Mouse (Mus musculus): Measurements from ENCODE around the gene Pkd1l2.

Pkd1l2 gene

DNA sequence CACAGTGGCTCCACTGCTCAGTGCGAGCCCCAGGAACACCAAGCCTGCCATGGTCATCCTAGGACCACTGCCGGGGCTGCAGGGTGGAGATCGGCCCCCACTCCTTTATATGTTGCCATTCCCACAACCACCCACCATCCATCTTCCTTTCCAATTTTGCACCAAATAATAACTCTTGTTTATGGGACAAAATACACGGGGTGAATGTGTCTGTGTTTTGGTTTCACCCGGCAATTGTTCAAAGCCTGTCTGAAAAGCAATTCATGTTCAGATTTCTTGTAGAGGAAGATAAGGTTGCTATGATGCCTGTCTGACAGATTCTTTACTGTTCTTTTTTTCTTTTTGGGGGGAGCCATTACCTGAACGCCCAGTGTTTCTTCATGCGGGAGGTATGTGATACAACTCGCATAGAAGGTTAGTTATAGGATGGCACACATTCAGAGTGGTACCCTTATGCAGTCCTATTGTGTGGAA is at the start of gene Pkd1l2:
TSS of gene Pkd1l2 (minus strand) at position 51 of the 474 bp plus-strand sequence.
- no peak for DNase-seq

DNA sequence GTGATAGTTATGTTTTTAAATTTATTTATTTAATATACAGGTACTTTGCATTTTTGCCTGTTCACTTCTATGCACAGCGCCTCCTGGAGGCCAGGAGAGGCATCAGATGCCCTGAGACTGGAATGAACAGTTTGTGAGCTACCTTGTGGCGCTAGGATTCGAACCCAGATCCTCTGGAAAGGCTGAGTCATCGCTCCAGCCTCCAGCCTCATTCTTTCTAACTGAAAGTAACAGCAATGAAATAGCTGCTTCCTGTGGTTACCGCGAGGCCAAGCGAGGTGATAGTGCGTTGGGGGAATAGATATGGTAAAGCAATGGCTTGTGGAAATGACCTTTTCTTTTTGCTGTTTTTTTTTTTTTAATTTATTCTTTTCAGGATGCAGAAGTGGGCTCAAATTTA is 44.8 kb upstream of the Pkd1l2 start:
- no peak for DNase-seq

DNA sequence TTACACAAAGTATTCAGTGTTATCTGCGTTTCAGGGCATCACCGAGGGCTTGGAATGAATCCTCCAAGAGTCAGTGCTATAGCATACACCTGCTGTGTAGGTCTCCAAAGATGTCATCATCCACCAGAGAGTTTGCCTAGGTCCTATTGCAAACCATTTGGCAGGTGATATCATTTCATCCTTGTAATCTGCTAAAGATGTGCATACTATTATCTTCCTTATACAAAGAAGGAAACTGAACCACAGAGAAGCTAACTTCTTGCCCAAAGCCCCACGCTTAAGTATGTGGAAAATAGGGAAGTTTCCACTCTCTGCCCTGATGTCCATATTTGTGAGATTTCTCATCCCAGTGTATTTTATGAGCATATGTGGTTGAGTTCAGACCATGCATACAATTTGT is 44.2 kb upstream of the Pkd1l2 start:
- DNase-seq = no peak

DNA sequence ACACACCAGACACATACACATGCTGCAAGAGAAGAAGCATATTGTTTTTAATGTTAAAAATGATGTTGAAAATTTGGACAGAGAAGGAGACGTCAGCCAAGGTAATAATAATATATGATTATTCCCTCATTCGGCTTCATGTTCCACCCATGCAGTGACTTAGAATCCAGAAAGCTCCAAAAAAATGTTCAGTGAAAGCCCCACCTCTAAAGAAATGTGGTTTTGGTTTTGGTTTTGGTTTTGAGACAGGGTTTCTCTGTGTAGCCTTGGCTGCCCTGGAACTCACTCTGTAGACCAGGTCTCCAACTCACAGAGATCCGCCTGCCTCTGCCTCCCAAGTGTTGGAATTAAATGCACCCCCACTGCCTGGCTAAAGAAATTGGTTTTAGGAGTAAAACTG is 43.6 kb upstream of the Pkd1l2 start:
- no peak for DNase-seq

DNA sequence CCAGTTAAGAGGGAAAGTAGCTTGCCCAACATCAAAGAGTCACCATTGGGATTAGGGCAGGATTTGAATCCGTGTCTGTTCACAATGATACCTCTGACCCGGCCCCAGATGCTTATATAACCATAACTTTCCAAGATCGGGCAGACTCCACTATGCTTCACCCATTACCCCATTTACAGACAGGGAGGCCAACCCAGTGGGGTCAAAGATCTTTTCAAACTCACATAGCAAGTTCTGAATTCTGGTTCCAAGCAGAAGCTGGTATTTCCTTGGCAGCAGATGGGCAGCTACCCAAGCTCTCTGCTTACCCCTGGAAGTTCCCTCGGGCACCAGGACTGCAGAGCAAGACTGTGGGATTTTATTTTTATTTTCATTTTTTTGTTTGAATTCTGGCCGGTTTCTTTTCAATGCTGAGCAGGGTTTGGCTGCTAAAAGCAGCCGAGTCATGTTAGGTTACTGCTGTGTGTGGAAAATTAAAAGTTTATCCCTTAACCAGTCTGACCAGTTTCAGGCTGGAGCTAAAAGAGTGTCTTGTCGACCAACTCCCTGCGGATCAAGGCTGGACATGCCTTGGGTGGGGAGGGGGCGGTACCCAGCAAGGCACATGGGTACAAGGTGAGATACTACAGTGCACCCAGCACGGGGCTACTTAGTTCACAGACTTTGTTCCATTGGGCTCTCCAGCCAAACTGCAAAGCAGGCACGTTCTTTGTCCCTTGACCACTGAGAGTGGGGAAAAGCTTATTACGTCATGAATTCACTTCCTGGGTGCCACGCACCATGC is 41.8 kb upstream of the Pkd1l2 start:
- no peak for DNase-seq

DNA sequence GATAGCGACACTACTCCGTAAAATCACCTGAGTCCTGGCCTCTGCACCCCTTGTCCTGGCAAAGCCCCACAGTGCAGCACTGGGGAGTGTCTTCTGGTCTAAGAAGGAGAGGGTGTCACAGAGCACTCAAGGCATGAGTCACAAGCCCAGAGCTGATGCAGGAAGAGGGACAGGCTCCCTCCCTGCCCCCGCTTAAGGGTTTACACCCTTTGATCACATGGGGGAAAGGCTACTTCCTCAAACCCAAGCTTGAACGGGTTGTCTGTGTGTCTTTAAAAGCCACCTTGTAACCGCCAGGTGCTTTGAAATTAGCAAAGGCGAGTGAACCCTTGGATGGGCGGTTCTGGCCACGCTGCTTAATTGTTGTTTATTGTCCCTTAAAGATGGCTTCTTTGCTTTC is 39.0 kb upstream of the Pkd1l2 start:
- DNase-seq = no peak

DNA sequence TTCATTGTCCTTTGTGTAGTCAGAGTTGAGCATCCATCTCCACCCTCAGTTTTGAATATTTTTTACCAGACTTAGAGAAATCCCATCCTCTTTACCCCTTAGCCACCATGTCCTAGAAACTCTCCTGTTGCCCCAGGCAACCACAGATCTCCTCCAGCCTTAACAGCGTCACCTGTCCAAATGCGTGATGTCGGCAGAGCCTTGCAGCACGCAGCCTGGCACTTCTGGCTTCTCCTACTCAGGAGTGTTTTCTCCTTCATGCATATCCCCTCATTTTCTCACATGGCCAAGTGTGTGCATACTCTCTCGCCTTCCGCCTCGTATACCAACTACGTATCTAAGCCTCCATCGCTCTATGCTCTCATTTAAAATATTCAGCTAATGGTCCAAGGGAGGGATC is 36.2 kb upstream of the Pkd1l2 start:
- peak; percentile 78 for DNase-seq

DNA sequence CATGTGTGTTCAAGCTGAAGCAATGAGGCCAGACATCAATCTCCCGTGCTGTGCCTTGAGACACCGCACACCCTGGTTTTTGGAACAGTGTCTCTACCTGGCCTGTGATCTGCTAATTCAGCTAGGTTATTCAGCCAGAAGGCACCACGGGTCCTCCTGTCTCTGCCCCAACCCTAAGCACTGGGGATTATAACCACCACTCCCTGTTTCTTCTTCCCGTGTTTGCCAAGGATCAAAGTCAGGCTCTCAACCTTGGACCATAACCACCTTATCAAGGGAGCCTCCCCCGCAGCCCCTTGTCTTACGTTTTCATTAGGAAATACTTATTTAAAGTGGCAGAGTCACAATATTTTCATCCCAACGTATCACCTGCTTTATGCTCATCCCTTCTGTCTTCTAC is 34.3 kb upstream of the Pkd1l2 start:
- no peak for DNase-seq

DNA sequence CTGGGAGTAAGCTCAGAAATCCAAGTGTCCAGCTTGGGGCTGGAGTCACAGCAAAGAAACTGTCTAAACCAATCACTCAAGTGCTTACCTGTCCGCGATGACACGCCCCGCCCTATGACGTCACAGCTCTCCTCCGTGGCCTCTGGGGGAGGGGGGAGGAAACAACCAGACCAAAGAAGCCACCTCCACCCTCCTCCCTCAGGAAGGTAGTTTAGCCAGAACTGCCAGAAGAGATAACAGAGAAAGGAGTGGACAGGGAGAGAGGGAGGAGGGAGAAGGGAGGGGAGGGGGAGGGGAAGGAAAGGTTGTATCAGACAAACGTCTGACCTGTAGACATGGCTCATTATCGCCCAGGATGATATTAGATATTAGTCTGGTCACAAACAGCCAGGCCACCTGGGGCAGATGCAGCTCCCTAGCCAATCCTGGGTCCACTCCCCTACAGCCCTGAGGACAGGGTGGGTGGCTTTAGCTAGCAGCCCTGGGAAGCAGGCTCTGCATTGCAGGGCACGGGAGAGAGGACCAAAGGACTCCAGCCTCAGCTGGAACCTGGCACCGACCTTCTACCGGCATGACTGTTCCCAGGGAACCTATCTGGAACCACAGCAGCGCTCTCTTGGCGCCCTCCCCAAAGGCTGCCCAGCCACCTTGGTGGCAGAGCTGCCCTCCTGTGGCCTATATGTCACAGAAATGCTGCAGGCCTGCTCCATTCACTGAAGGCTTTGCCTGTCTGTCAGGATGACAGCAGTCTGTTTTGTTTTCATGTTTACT is 33.6 kb upstream of the Pkd1l2 start:
- peak; percentile 93 for DNase-seq

DNA sequence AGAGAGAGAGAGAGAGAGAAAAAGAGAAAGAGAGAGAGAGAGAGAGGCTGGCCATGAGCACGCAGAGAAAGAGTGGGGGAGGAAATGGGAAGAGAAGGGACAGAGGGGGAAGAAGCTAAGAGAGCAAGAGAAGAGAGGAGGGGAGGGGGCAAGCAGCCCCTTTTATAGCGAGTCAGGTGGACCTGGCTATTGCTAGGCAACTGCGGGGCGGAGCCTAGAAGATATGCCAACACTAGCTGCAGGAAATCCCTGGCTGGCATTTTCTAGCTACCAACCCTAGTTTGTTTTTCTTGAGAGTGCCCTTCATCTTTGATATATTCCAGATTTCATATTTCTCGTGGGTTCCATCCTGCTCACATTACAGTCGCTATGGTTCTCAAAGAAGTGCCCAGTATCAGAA is 32.8 kb upstream of the Pkd1l2 start:
- DNase-seq = no peak

DNA sequence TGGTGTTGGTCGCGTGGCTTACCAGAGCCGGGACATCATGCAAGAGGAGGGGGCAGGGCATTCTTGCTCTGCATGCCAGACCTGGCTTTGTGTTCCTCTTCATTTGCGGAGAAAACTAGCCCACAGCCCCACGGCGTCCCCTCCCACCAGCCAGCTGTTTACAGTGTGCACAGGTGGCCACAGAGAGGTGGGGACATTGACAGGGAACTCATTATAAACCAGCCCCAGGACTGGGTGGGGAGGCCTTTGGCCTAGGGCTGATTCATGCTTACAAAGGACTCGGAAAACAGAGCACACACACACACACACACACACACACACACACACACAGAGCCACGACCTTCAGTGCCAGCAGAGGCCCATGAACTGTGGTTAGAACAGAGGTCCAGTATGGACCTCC is 30.0 kb upstream of the Pkd1l2 start:
- no peak for DNase-seq

DNA sequence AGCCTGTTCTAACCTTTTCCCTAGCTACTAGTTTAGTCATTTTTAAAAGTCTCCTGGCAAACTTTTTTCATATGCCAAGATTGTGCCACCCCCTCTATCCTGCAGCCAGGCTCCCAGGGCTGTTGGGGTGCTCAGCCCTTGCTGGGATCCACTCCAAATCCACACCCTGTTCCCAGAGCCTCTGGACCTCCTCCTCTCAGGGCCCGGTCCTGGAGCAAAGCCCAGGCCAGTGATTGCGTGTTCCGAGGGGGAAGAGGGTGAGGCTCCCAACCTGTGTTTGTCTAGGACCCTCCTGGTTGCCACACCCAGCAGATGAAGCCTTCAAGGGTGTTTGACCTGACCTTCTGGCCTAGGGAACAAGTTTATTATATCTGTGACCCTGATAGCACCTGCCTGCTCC is 29.4 kb upstream of the Pkd1l2 start:
- DNase-seq = peak; percentile 94

DNA sequence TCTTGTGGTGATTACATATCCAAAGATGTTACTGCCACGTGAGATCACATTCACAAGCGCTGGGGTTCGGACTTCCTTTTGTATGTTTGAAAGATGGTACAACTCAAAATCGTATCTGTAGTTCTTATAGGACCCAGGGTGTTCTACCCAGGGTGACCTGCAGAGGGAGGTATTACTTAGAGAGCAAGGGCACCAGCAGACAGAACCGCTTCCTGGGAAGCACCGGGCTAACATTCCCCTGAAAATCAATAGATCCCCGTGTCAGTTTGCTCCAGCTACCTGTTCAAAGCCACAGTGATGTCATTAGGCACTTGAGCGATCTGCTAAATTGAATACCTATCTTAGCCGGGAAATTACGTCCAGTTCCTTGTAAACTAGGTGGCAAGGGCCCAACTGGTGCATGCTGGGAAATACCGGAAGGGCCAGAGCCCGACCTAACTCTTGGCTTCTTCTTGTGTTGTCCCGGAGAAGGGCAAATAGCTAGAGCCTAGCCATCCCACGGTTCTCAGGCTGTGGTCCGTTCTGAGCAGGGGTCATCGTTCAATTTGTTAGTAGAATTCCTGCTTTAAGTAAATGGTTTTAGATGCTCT is 27.6 kb upstream of the Pkd1l2 start:
- peak; percentile 94 for DNase-seq

DNA sequence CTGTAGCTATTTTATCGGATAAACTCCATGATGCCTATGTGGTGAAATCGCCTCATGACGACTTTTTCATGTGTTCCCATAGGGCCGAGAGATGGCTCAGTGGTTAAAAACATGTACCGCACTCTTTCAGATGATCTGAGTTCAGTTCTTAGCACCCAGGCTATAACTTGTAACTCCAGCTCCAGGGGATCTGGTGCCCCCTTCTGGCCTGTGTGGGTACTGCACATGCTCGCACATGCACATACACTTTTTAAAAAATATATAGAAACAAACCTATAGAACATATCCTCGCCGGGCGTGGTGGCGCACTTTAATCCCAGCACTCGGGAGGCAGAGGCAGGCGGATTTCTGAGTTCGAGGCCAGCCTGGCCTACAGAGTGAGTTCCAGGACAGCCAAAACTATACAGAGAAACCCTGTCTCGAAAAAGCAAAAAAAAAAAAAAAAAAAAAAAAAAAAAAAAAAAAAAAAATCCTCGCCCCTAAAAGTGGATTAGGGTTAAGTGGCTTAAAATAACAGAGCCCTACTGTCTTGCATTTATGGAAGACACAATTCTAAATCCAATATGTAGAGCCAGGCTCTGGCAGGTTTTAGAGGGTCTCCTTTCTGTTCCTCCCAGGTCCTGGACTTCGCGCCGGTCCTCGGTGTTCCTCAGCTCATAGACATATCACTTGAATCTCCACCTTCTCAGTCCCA is 26.9 kb upstream of the Pkd1l2 start:
- DNase-seq = no peak

DNA sequence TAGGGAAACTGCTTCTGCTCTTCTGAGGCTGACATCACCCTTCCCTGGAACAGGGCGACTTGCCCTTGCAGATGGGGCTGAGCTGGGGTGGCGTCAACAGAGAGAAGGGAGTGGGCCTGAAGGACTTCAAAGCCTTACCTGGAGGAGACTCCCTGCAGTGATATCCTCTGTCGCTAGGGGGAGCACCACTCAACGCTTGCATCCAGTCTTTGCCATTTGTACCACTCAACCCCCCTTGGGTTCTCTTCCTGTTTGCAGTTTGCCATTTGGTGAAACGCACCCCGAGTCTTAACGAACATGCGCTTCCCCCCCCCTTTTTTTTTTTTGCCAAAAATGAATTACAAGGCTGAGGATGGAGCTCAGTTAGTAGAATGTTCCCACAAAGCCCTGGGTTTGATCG is 25.3 kb upstream of the Pkd1l2 start:
- peak; percentile 93 for DNase-seq

DNA sequence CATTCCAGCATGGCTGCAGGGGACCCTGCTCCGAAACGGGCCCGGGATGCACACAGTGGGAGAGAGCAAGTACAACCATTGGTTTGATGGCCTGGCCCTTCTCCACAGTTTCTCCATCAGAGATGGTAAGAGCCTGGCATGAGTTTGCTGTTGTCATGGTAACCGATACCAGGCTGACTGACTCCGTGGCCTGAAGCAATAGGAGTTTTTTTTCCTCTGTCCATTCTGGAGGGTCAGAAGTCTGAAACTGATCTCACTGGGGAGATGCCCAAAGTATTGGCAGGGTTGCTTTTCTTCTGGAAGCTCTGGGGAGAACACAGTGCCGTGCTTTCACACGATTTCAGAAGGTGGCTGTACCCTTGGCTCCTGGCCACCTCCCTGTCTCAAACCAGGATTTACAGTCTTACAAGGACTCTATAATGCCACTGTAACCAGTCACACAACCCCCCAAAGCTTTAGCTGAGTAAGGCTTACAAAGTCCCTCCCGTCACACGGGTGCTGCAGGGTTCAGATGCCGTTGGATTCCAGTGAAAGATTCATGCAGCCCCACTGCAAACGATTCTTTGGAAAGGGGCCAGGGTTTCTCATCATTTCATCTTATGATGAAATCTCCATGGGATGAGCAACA is 15.4 kb upstream of the Pkd1l2 start:
- DNase-seq = no peak

DNA sequence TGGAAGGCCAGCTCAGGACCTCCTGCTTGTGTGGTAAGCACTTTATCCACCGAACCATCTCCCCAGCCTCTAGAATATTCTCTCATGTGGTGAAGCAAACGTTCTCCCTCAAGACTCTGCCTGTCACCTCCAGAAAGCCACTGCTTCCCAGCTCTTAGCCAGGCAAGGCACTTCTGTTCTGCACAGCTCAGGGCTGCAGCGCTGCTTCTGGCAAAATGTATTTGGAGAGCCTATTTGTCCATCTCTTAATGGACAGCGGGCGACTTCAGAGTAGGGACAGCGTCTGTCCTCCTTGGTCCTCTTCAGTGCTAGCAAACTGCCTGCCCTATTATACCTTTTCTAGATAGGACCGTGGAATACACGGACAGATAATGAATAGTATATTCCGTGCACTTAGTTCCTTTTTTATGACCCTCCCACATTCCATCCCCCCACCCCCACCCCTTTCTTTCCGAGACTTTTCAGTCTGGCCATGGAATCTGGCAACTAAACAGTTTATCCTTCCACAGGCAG is 14.9 kb upstream of the Pkd1l2 start:
- no peak for DNase-seq

DNA sequence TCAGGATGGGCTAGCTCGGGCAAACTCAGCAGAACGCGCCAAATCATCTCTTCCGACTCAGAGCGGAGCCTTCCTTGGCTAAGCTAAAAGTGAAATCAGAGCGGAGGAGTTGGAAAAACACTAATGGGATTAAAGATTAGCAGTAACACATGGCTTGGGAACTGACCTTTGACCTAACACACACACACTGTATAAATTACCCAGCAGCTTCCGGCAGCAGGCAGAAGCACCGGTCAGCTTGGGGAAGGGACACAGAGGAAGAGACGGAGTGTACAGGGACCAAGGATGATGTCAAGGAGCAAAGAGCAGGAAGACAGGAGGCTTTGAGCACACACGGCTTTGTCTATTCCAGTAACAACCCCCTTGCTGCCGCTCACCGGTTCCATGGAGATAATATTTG is 13.4 kb upstream of the Pkd1l2 start, which contains the start of gene Bco1:
TSS of gene Bco1 (plus strand) at position 208 of the 400 bp plus-strand sequence.
- DNase-seq = no peak

DNA sequence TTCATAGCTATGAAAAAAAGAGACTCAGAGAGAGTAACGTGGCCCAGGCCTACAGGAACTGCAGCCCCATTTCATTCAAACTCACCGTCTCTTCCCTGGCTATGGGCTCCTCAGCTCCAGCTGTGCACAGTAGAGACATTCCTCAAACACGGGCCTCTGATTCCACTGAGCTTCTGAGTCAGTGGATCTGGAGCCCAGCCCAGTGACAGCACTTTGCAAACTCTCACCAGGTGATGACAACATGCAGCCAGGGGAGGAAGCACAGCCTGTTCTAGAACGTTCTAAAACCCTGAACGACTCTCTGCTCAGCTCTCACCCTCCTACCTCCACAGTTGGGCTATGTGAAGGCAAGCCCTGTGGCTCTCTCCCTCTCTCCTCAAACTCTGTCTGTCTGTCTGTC is 11.8 kb upstream of the Pkd1l2 start:
- DNase-seq = peak; percentile 95

DNA sequence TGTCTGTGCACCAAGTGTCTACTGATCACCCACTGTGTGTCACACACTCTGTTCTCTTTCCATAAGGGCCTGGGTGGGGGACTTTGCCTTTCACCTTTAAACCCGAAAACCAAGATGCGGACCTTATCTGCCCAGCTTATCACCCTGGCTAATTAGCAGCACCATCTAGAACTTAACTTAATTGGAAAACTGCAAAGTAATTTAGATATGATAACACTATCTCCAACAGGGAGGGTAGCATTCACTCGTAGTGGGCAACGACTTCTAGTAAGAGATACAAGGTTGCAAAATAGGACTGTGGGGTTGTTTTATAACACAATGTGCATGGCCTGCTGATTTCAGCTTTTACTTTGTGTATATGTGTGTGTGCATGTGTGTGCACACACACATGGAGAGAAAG is 7.6 kb upstream of the Pkd1l2 start:
- no peak for DNase-seq

DNA sequence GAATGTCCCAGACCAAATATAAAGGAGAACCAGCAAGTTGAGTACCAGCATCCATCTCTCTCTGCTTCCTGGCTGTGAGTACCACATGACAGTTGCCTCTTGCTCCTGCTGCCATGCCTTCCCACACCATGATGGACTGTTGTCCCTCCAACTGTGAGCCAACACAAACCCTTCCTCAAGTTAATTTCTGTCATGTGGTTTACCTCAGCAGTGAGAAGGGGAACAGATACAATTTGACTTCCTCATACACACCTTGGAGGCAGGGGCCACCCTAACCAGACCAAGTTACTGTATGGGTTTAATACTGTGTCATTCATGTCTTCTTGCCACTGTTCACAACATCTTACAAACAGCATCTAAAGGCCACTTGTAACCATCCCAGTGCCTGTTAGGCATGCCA is 4.8 kb upstream of the Pkd1l2 start:
- no peak for DNase-seq

DNA sequence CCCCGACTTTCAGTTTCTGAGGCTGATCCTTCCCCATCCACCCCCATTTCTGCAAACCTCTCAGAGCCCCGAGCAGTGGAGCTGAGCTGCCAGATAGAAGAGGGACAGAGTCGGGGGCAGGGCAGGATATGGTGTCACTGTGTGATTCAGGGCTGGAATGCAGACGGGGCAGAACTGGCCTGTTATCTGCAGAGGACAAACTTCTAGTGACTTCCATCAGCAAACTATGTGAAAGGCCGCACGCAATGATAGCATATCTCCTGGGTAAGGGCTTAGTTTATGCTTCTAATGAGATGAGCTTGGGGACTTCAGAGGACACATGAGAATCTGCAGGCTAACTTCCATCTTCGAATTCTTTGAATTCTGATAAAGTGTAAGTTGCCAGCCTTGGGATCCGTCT is 3.3 kb upstream of the Pkd1l2 start:
- DNase-seq = no peak
